Comparison of ENCODE assay signal across 13 mouse cellular contexts in genomic region chr11:5427251-5427650, GRCm38 (mm10).
"Had no signal": no experiment of that assay in that cellular context is flagged by ENCODE, and none has a peak within 500 bp of the region (broad histone marks: within the 10 kb centered on the region; RNA-seq: fewer than 3 reads in every experiment).

No protein-coding gene starts in this region.

- H3K27me3 ChIP-seq: liver, embryonic 15.5 days; midbrain, embryonic 15.5 days; neural tube, embryonic 12.5 days; stomach, embryonic 15.5 days had no signal

- H3K4me1 ChIP-seq: neural tube, embryonic 12.5 days had no signal

- ATAC-seq: intestine, postnatal 0 days; lung, postnatal 0 days; midbrain, embryonic 15.5 days had no signal

- H3K4me2 ChIP-seq: liver, embryonic 15.5 days; midbrain, embryonic 11.5 days; midbrain, embryonic 15.5 days; neural tube, embryonic 12.5 days; stomach, embryonic 15.5 days had no signal

- DNase-seq: kidney, adult 8-10 months; kidney, postnatal 25 days; lung, postnatal 4 days; right cerebral cortex, postnatal 4 days; thymus, postnatal 4 days had no signal

- H3K4me3 ChIP-seq: left cerebral cortex, adult 2 months; liver, embryonic 15.5 days; midbrain, embryonic 15.5 days; neural tube, embryonic 12.5 days; stomach, embryonic 15.5 days had no signal

- H3K36me3 ChIP-seq: liver, embryonic 15.5 days; midbrain, embryonic 15.5 days; neural tube, embryonic 12.5 days; stomach, embryonic 15.5 days had no signal

- H3K9ac ChIP-seq: liver, embryonic 15.5 days; midbrain, embryonic 15.5 days; neural tube, embryonic 12.5 days; stomach, embryonic 15.5 days had no signal

- H3K9me3 ChIP-seq: liver, embryonic 15.5 days; midbrain, embryonic 15.5 days; neural tube, embryonic 12.5 days; stomach, embryonic 15.5 days had no signal

- H3K27ac ChIP-seq: left cerebral cortex, adult 2 months; midbrain, embryonic 15.5 days; neural tube, embryonic 12.5 days; stomach, embryonic 15.5 days had no signal
